Mouse (Mus musculus): ENCODE data around the gene Gm10715. TPM values are rescaled to one million over a fixed set of nuclear protein-coding genes. Genes with fewer than 3 reads are reported as not detected.
A peak's percentile ranks its signal among the peaks of the same experiment; 100 is the strongest.
"Not testable (repeated sequence)": the region's sequence is repeated elsewhere in the genome, so short reads cannot be mapped to it uniquely, and the experiment has no call there.

The Gm10715 gene
- polyA plus RNA-seq, 1 experiment from 2014 or later: not detected

- H3K9ac ChIP-seq (ENCODE audit: low read depth, low read length); H3K4me3 ChIP-seq (replicated peaks; ENCODE audit: low read depth, low read length); H3K27ac ChIP-seq; H3K9me3 ChIP-seq (replicated peaks; ENCODE audit: low read length); H3K27me3 ChIP-seq (ENCODE audit: insufficient read depth, low read length); DNase-seq (ENCODE audit: low spot score); H3K36me3 ChIP-seq (ENCODE audit: insufficient read depth, low read length); ATAC-seq (replicated peaks; ENCODE audit: low FRiP score, low read depth); H3K4me2 ChIP-seq (ENCODE audit: low read length); H3K4me1 ChIP-seq (replicated peaks; ENCODE audit: insufficient read depth, low read length): not testable (repeated sequence)
- 82% methylated on average over 2 of the region's 7 CpGs for WGBS
Observed at GRCm38 (mm10) chr9:3012054-3012621, 24.5 kb upstream of the Gm10715 start.

- H3K9me3 ChIP-seq (replicated peaks; ENCODE audit: low read length); H3K4me2 ChIP-seq (ENCODE audit: low read length); H3K4me1 ChIP-seq (replicated peaks; ENCODE audit: insufficient read depth, low read length); H3K27me3 ChIP-seq (ENCODE audit: insufficient read depth, low read length); DNase-seq (ENCODE audit: low spot score); H3K4me3 ChIP-seq (replicated peaks; ENCODE audit: low read depth, low read length); H3K36me3 ChIP-seq (ENCODE audit: insufficient read depth, low read length); H3K9ac ChIP-seq (ENCODE audit: low read depth, low read length); H3K27ac ChIP-seq: not testable (repeated sequence)
- ATAC-seq (replicated peaks; ENCODE audit: low FRiP score, low read depth): peak; percentile 57
- WGBS: no CpG with 5 or more reads among the region's 11 CpGs
Observed at GRCm38 (mm10) chr9:3012733-3013279, 23.9 kb upstream of the Gm10715 start, which contains the start of gene Gm10721. Gene Gm10721, plus strand, starts transcription at chr9:3013140.

- H3K9me3 ChIP-seq (replicated peaks; ENCODE audit: low read length); ATAC-seq (replicated peaks; ENCODE audit: low FRiP score, low read depth); H3K4me3 ChIP-seq (replicated peaks; ENCODE audit: low read depth, low read length); H3K4me1 ChIP-seq (replicated peaks; ENCODE audit: insufficient read depth, low read length); H3K4me2 ChIP-seq (ENCODE audit: low read length); H3K9ac ChIP-seq (ENCODE audit: low read depth, low read length); DNase-seq (ENCODE audit: low spot score); H3K27me3 ChIP-seq (ENCODE audit: insufficient read depth, low read length); H3K27ac ChIP-seq; H3K36me3 ChIP-seq (ENCODE audit: insufficient read depth, low read length): not testable (repeated sequence)
- 67% methylated on average over 4 of the region's 9 CpGs for WGBS
Observed at GRCm38 (mm10) chr9:3015354-3015753, 21.3 kb upstream of the Gm10715 start, which contains the start of gene Gm10720. Gene Gm10720, plus strand, starts transcription at chr9:3015654.

GRCm38 (mm10) chr9:3015896-3016295 is 20.8 kb upstream of the Gm10715 start:
- H3K27me3 ChIP-seq (ENCODE audit: insufficient read depth, low read length); H3K27ac ChIP-seq; H3K9ac ChIP-seq (ENCODE audit: low read depth, low read length); H3K36me3 ChIP-seq (ENCODE audit: insufficient read depth, low read length); ATAC-seq (replicated peaks; ENCODE audit: low FRiP score, low read depth); H3K4me3 ChIP-seq (replicated peaks; ENCODE audit: low read depth, low read length); H3K4me2 ChIP-seq (ENCODE audit: low read length); H3K9me3 ChIP-seq (replicated peaks; ENCODE audit: low read length); DNase-seq (ENCODE audit: low spot score); H3K4me1 ChIP-seq (replicated peaks; ENCODE audit: insufficient read depth, low read length): not testable (repeated sequence)
- 69% methylated on average over 4 of the region's 6 CpGs for WGBS

- H3K9me3 ChIP-seq (replicated peaks; ENCODE audit: low read length); ATAC-seq (replicated peaks; ENCODE audit: low FRiP score, low read depth); DNase-seq (ENCODE audit: low spot score); H3K4me1 ChIP-seq (replicated peaks; ENCODE audit: insufficient read depth, low read length); H3K9ac ChIP-seq (ENCODE audit: low read depth, low read length); H3K27ac ChIP-seq; H3K4me3 ChIP-seq (replicated peaks; ENCODE audit: low read depth, low read length); H3K27me3 ChIP-seq (ENCODE audit: insufficient read depth, low read length); H3K36me3 ChIP-seq (ENCODE audit: insufficient read depth, low read length); H3K4me2 ChIP-seq (ENCODE audit: low read length): not testable (repeated sequence)
- 83% methylated on average over 1 of the region's 9 CpGs for WGBS
Observed at GRCm38 (mm10) chr9:3017108-3017507, 19.6 kb upstream of the Gm10715 start, which contains the start of gene Gm10719. Gene Gm10719, plus strand, starts transcription at chr9:3017408.

- H3K4me1 ChIP-seq (replicated peaks; ENCODE audit: insufficient read depth, low read length); ATAC-seq (replicated peaks; ENCODE audit: low FRiP score, low read depth); H3K27me3 ChIP-seq (ENCODE audit: insufficient read depth, low read length); H3K4me2 ChIP-seq (ENCODE audit: low read length); H3K9me3 ChIP-seq (replicated peaks; ENCODE audit: low read length); H3K27ac ChIP-seq; H3K4me3 ChIP-seq (replicated peaks; ENCODE audit: low read depth, low read length); DNase-seq (ENCODE audit: low spot score); H3K9ac ChIP-seq (ENCODE audit: low read depth, low read length); H3K36me3 ChIP-seq (ENCODE audit: insufficient read depth, low read length): not testable (repeated sequence)
- 68% methylated on average over 9 of the region's 9 CpGs for WGBS
Observed at GRCm38 (mm10) chr9:3018944-3019343, 17.7 kb upstream of the Gm10715 start.

GRCm38 (mm10) chr9:3019835-3020727 is 16.6 kb upstream of the Gm10715 start:
- 82% methylated on average over 11 of the region's 19 CpGs for WGBS
- not testable (repeated sequence) for DNase-seq (ENCODE audit: low spot score); H3K36me3 ChIP-seq (ENCODE audit: insufficient read depth, low read length); H3K27me3 ChIP-seq (ENCODE audit: insufficient read depth, low read length); H3K27ac ChIP-seq; H3K9ac ChIP-seq (ENCODE audit: low read depth, low read length); H3K9me3 ChIP-seq (replicated peaks; ENCODE audit: low read length); H3K4me2 ChIP-seq (ENCODE audit: low read length); H3K4me1 ChIP-seq (replicated peaks; ENCODE audit: insufficient read depth, low read length); H3K4me3 ChIP-seq (replicated peaks; ENCODE audit: low read depth, low read length)
- peak; percentile 50 for ATAC-seq (replicated peaks; ENCODE audit: low FRiP score, low read depth)

- H3K4me3 ChIP-seq (replicated peaks; ENCODE audit: low read depth, low read length); H3K4me1 ChIP-seq (replicated peaks; ENCODE audit: insufficient read depth, low read length); H3K27me3 ChIP-seq (ENCODE audit: insufficient read depth, low read length); H3K4me2 ChIP-seq (ENCODE audit: low read length); H3K9ac ChIP-seq (ENCODE audit: low read depth, low read length); ATAC-seq (replicated peaks; ENCODE audit: low FRiP score, low read depth); H3K36me3 ChIP-seq (ENCODE audit: insufficient read depth, low read length); H3K27ac ChIP-seq; H3K9me3 ChIP-seq (replicated peaks; ENCODE audit: low read length): not testable (repeated sequence)
- peak; percentile 1 for DNase-seq (ENCODE audit: low spot score)
- 69% methylated on average over 9 of the region's 13 CpGs for WGBS
Observed at GRCm38 (mm10) chr9:3022316-3023008, 14.2 kb upstream of the Gm10715 start.
